Mouse (Mus musculus) skeletal muscle tissue, adult 2 months (tissue): ENCODE results near the gene Cd83.

Source experiments
- DNase-seq: peaks from one replicate; pipeline ENCODE4 v3.0.0-alpha.2; 2012; ENCODE audit warnings: low read depth, low spot score

The Cd83 gene

DNA sequence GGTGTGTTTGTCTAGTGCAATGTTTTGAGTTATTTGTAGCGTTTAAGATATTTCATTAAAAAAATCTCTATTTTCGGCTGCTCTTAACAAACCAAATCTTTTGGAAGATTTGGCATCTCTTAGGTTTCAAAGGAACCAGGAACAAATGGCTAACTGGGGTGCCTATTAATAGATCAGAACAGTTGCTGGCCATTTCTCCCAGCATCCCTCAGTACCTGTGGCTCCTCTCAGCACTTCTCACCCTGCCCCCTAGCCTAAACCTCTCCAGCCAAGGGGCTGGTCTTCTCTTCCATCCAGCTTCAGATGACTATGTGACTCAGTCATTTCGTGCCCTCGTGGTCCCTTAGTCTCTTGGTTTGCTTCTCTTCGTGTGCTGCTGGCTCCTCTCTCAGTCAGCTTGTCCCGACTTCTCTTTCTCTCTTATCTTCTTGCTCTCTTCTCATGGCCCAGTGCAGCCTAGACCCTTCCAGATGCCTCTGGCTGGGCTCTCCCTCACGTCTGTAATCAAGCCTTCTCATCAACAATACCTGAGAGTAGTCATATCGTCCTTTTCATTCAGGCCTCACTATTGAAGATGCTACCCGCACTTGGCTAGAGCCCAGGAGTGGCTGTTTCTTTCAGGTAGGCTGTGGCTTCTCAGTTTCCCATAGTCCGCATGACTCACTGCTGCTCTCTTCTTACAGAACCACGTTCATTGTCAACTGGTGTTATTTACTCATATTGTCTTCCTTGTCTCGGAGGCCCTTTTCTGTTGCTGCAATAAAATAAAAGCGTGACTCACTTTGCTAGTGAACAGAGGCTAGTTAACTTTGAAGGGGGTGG is 9.8 kb upstream of the Cd83 start:
- no peak for DNase-seq

DNA sequence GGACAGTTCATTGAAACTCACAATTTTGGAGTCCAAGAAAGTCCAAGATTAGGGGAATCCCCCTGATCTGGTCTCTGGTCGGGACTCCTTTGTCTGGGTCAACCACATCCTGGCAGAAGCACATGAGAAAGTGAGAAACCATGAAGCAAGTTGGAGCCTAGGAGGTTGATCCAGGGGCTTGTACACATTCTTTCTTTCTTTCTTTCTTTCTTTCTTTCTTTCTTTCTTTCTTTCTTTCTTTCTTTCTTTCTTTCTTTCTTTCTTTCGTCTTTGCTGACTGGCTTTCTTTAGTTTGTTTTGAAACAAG is 9.2 kb upstream of the Cd83 start:
- no peak for DNase-seq

DNA sequence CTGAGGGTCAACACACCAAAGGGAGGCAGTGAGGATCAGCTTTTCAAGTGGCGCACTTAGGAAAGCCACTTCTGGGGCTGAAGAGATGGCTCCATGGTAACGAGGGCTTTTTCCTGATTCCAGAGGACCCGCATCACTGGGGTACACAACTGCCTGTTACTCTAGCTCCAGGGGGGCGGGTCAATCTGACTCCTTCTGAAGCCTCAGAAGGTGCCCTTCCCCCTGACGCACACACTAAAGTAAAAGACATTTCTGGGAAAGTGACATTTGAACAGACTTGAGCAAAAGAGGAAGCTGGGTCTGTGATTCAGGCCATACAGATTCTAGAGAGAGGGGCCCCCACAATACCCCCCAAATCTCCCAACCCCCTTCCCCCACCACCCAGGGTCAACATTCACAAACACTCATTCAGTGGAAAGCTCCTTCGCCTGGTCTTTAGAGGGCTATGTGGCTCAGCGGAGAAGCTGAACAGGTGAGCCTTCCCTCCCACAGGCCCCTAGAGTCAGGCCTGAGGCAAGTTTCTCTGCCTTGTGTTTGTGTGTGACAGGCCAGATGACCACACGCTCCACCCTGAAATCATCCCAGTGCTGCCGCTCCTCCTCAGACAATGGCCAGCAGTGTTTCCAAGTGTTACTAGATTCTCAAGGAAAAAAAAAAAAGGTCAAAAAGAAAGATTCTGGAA is 7.1 kb upstream of the Cd83 start:
- DNase-seq: no peak

- DNase-seq: no peak
Measured at GRCm38 (mm10) chr13:43778021-43778649, 6.4 kb upstream of the Cd83 start.

GRCm38 (mm10) chr13:43778971-43779370 is 5.6 kb upstream of the Cd83 start:
- DNase-seq: no peak

DNA sequence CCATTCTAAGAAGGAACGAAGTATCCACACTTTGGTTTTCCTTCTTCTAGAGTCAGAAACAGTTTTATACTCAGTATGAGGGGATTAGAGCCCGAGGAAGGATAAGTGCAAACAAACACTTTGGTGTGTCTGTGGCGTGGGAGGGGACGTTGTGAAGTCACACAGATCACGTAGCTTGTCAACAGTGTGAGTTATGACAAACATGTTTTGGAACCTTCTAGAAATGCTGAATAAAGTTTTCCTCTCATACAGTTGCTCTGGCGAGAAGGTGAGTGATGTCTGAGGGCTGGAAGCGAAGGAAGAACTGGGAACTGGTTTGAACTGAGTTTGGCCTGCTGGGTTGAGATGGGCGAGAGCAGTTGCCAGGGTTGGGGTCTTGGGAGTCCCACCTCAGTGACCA is 4.5 kb upstream of the Cd83 start:
- DNase-seq: no peak

DNA sequence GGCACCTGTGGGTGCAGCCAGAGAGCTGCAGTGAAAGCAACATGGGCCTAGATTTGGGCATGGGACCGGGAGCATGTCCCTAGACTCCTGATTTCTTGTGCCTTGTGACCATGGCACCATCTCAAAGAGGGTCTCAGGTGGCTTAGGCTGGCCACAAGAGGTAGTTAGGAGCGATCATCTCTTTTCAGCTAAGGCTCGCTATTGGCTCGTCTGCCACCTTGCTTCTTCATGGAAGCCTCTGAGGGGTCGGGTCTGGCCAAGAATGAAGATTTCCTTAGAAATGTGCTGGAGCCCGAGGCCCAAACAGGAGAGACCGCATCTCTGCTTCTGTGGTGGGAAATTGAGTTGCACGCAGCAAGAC is 1.1 kb downstream of the Cd83 start:
- DNase-seq: no peak

DNA sequence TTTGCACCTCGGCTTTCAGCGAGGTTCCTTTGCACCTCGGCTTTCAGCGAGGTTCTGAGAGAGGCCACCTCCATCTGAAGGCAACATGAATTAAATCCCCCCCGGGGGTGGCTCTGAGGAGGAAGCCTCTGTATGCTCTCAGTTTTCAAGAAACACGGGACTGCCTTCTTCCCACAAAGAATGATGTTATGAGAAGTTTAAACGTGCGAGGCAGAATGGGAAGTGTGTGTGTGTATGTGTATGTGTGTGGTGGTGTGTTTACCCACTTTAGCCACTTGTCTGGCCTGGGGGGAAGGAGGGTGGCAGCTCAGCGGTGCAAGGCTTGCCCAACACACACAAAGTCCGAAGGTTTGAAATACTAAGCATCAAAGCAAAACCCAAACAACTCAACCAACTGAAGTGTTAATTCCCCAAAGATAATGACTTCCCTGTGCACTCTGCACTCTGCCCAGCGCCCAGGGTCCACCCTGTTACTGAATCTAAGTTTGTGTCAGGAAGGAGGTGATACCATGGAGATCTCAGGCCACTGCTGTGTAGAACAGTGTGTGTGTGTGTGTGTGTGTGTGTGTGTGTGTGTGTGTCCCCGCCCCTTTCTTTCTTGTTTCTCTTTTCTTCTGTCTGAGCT is 1.7 kb downstream of the Cd83 start:
- DNase-seq: no peak

DNA sequence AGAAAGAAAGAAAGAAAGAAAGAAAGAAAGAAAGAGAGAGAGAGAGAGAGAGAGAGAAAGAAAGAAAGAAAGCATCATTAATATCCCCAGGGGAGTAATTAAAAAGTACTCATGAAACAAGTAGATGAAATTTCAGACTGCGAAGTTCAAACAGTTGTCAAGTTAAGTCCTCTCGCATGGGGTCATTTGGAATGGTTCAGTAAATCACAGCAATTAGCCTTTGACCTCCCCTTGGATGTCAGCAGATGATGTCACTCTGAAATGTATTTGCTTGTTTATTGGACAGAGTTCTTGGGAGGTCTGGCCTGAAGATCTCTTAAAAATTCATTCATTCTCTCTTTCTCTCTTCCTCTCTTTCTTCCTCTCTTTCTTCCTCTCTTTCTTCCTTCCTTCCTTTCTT is 2.7 kb downstream of the Cd83 start:
- no peak for DNase-seq

DNA sequence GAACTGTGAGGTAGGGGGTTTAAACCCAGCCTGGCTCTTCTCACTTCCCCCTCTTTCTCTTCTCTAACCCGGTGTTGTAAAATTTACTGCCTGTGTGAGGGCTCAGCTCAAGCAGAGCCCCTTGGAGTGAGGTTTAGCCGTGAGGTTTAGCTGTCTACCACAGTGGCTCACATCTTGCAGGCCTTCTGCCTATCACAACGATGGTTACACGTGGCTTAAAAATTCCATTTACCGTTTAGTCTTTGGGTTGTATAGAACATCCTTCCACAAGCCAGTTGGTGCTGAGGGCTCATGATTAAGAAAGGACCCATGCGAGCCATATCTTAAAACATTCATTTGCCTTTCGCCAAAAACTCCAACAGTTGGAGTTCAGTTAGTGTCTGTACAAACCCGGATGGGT is 3.5 kb downstream of the Cd83 start:
- no peak for DNase-seq

GRCm38 (mm10) chr13:43788983-43789645 is 4.5 kb downstream of the Cd83 start:
- peak; percentile 48 for DNase-seq

GRCm38 (mm10) chr13:43790229-43791001 is 5.8 kb downstream of the Cd83 start:
- DNase-seq: no peak

- peak; percentile 42 for DNase-seq
Measured at GRCm38 (mm10) chr13:43795334-43795733, 10.8 kb downstream of the Cd83 start.

DNA sequence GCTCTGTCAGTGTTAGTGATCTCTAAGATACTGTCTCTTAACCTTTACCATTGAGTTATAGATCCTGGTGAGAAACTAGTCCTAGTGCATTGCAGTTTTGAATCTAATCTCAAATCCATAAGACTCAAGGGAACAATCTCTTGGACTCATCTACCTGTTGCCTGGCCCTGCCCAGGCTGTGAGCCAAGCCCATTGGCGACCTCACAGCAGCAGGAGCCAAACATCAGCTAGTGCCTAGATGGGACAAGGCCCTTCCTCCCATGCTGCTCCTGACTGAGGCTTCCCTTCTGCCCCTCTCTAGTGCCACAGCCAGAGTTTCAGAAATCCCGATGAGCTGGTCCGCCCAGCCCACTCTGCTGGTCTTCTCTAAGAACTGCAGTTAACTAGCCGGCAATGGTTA is 14.1 kb downstream of the Cd83 start:
- DNase-seq: no peak

GRCm38 (mm10) chr13:43800136-43800535 is 15.6 kb downstream of the Cd83 start:
- no peak for DNase-seq

DNA sequence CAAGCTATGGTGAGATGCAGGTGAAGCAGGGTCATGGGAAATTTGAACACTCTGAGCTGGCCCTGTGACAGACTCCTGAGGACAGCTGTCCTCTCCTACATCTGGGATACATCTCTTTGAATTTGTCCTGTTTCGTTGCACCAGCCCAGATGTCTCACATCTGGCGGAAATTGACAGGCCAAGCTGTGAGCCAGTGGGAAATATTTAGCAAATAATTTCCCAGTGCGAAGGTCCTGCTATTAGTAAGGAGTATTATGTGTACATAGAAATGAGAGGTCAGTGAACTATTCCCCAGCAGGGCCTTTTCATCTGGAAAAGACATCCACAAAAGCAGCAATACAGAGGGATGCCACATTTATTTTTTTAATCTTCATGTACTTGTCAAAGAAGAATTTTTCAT is 17.4 kb downstream of the Cd83 start:
- peak; percentile 60 for DNase-seq

- no peak for DNase-seq
Measured at GRCm38 (mm10) chr13:43802361-43803137, 18.0 kb downstream of the Cd83 start.

- DNase-seq: no peak
Measured at GRCm38 (mm10) chr13:43804648-43805047, 20.1 kb downstream of the Cd83 start.

GRCm38 (mm10) chr13:43805159-43805758 is 20.7 kb downstream of the Cd83 start:
- DNase-seq: no peak
